Mouse (Mus musculus): ENCODE measurements around the gene Smim11. TPM values are rescaled to one million over a fixed set of nuclear protein-coding genes. Genes with fewer than 3 reads are reported as not detected.

The Smim11 gene
- polyA plus RNA-seq (2017; shearing (Covaris generic)), result 68.7 TPM

DNA sequence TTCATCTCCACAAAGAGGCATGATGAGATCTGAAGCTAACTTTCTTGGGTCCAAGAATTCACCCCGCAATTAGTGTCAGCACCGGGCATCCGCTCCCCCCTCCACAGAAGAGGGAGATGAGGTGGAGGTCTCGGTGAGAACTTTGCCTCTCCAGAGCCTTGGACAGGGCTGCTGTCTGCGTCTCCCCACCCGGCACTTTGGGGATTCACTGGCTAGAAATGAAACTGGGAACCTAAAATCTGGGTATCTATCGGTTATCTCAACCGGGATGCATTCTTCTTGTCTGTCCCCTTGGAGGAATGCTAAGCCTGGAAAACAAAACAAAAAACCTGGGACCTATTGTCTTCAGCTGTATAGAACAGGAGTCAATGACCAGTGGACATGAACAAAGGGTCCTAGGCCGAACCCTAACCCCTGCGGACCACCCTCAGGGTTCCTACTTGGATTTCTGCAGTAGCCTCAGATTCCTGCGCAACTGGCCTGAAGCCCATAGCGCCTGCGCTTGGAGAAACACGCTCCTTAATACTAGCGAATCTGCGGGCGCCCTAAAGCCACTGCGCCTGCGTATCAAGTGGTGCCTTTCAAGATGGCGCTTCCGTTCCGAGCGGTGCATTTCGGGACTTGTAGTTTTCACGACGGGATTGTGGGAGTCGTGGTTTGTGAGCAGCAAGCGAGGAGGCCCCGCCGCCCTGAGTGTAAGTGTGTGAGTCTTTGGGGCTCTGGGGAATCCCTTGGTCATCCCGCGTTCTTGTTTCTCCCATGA lies at the start of gene Smim11:
TSS of gene Smim11 (plus strand) at position 638 of the 763 bp plus-strand sequence.

DNA sequence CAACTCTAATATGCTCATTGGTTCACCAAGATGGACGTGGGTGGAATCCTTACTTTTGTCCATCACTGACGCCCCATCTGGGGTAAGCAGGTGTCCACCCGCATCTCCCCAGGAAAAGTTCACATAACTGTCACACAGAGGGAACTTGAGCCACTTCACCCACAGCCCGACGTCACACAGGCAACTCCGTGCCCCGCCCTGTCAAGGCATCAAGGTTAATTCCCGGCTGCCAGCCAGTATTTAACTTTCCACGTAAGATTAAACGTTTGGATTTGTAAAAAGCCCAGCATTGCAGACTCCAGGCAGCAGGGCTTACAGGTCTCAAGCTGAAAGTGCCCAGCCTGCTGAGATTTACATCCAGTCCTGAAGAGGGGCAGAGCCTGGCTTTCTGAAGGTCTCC lies 9.0 kb upstream of the Smim11 start, which contains the start of gene Kcne2:
TSS of gene Kcne2 (plus strand) at position 289 of the 400 bp plus-strand sequence.

DNA sequence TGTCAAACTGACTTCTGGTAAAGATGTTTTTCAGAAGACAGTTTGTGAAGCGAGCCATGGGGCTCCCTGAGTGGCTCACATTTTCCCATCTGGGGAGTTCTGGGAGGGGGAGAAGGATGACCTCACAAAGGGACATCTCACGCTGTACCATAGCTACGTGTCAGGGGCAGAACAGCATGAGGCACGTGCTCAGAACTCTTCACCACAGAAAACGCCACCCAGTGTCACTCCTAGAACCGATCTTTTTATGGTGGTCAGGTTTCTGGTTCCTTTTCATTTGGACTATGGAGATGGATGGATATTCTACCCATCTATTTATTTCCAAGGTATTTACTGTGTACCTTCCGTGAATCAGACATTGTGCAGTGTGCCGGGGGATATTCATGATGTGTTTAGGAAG lies 20.3 kb downstream of the Smim11 start, which contains the start of gene Fam243:
TSS of gene Fam243 (minus strand) at position 101 of the 400 bp plus-strand sequence.

DNA sequence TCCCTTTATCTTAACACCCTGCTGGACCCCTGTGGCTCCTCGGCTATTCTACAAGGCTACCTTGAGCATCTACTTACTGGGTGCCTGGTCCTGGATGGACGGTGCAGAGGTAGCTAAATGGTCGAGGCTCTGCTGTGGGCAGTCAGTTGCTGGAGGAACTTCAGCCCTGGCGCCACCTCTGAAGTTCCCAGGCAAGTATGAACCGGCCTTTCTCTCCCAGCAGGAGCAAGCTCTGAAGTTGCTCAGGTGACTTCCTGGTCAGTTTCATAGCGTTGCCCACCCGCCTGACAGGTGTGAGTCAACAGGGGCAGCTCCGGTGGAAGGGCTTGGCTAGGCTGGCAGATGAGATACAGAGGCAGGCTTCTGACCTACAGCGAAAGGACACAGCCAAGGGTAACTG lies 58.1 kb downstream of the Smim11 start, which contains the start of gene Kcne1:
TSS of gene Kcne1 (minus strand) at position 240 of the 400 bp plus-strand sequence.

Other genes starting within 250 kb of the Smim11 start
- gene Mrps6, start 243.0 kb upstream of the Smim11 start, polyA plus RNA-seq (2017; shearing (Covaris generic)), result 55.8 TPM
- gene Gm49711, start 243.0 kb upstream of the Smim11 start, polyA plus RNA-seq (2017; shearing (Covaris generic)), result 0.35 TPM
- gene Slc5a3, start 243.0 kb upstream of the Smim11 start, polyA plus RNA-seq (2017; shearing (Covaris generic)), result 10.5 TPM
- 0.39 TPM for gene Kcne2, start 8.9 kb upstream of the Smim11 start, polyA plus RNA-seq (2017; shearing (Covaris generic))
- gene Fam243, start 20.2 kb downstream of the Smim11 start, polyA plus RNA-seq (2017; shearing (Covaris generic)), result not detected
- gene Kcne1, start 58.2 kb downstream of the Smim11 start, polyA plus RNA-seq (2017; shearing (Covaris generic)), result not detected
- gene Rcan1, start 169.6 kb downstream of the Smim11 start, polyA plus RNA-seq (2017; shearing (Covaris generic)), result 5.0 TPM
- 0.29 TPM for gene Clic6, start 184.4 kb downstream of the Smim11 start, polyA plus RNA-seq (2017; shearing (Covaris generic))